Mouse (Mus musculus): ENCODE results near the gene Gli3. TPM values are rescaled to one million over a fixed set of nuclear protein-coding genes. Genes with fewer than 3 reads are reported as not detected.

Gene Gli3
- total and polyA plus RNA-seq, 2 experiments from 2014 or later: 1.9 to 8.1 TPM

DNA sequence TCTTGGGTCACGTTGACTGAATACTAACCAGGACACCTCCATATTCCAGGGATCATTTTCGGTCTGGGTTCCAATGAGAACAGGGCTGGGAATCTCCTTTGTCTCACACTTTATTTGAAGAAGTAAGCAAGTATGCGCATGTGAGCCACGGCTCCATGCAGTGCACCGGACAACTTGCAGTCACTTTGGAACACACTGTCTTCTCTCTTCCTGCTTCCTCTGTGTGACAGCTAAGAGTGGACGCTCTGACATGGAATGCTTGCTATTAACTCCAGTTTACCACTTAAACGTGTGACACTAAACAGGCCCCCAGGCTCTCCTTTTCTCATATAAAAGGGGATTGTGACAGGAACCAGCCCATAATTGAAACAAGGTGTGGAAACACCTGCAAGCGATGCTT lies 17.0 kb upstream of the Gli3 start:
- H3K4me2 ChIP-seq (ENCODE audit: low read depth, low read length): no peak overlapping the region
- WGBS: 54% methylated on average over 8 of the region's 8 CpGs
- DNase-seq (ENCODE audit: low spot score) (no peak), ATAC-seq (ENCODE audit: insufficient read depth, low read depth) (no peak)
- H3K4me1 ChIP-seq (ENCODE audit: control insufficient read depth, insufficient read depth): no peaks in the 10 kb centered on the region
- no peaks in the 10 kb centered on the region for H3K27me3 ChIP-seq (ENCODE audit: control insufficient read depth, insufficient read depth, low read length)
- TF ChIP-seq CTCF (IDR thresholded peaks at IDR 0.05; ENCODE audit: low read depth): no peak
- no peak for TF ChIP-seq EP300 (IDR thresholded peaks at IDR 0.05; ENCODE audit: low read depth)
- H3K36me3 ChIP-seq (replicated peaks; ENCODE audit: control insufficient read depth, insufficient read depth, low read length): no peaks in the 10 kb centered on the region
- H3K4me3 ChIP-seq (ENCODE audit: low read depth, low read length): no peak overlapping the region
- H3K9ac ChIP-seq (replicated peaks; ENCODE audit: low read depth, low read length): no peak overlapping the region
- no peaks in the 10 kb centered on the region for H3K9me3 ChIP-seq (replicated peaks; ENCODE audit: control insufficient read depth, low read length)
- H3K27ac ChIP-seq (ENCODE audit: low read depth): no peak overlapping the region

DNA sequence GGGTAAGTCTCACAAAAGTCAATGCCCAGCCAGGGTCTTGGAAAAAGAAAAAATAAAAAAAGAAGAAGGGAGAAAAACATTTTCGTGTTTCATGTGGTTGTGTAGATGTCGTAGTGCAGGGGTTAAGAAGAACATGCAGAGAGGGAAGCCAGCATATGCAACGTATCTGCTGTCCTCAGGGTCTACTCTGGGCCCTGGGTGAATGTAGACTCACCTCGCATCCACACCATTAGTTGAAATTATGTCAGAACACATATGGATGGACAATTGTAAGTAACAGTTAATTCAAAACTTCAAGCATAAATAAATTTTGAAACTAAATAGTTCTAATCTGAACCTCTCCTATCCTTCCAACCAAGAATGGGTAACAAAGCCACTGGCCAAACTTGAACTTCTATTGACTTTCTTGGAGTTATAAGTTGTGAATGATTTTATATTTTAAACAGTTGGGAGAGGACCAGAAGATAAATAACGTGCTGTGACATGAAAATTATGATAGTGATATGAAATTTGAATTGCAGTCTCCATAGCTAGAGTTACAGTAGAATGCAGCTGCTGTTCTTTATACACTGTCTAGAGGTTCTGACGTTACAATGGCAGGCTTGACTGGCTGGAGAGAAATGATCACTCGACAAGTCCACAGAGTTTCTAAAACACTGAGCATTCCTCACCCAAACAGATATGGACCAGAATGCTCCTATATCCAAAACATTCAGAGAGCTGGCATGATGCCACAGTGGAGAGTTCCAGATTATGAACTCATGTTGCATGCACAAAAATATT lies 16.1 kb upstream of the Gli3 start:
- no peaks in the 10 kb centered on the region for H3K4me1 ChIP-seq (ENCODE audit: control insufficient read depth, insufficient read depth)
- ATAC-seq (ENCODE audit: insufficient read depth, low read depth): no peak
- TF ChIP-seq CTCF (IDR thresholded peaks at IDR 0.05; ENCODE audit: low read depth): no peak
- no peak for TF ChIP-seq EP300 (IDR thresholded peaks at IDR 0.05; ENCODE audit: low read depth)

DNA sequence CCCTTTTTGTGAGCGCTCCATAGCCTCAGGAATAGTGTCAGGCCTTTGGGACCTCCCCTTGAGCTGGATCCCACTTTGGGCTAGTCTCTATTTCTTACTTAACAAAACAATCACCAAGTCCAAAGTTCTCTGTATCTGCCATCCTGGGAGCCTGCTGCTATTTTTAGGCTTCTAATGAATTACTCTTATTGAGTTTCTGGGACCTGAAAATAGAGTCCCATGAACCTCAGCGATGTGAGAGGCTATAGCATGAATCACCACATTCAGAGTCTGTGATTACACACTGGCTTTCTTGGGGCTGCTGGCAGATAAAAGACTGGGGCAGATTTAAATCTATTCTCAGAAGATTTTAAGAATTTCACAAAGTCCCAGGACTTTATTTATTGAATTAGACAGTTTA lies 12.1 kb upstream of the Gli3 start:
- Histone ChIP-seq H3K9me3 (replicated peaks; ENCODE audit: control insufficient read depth, low read length) (no peaks in the 10 kb centered on the region), H3K27ac (ENCODE audit: low read depth) (no peak overlapping the region), H3K27me3 (ENCODE audit: control insufficient read depth, insufficient read depth, low read length) (no peaks in the 10 kb centered on the region), H3K4me3 (ENCODE audit: low read depth, low read length) (no peak overlapping the region), H3K9ac (replicated peaks; ENCODE audit: low read depth, low read length) (no peak overlapping the region), H3K36me3 (replicated peaks; ENCODE audit: control insufficient read depth, insufficient read depth, low read length) (no peaks in the 10 kb centered on the region), H3K4me2 (ENCODE audit: low read depth, low read length) (no peak overlapping the region), H3K4me1 (ENCODE audit: control insufficient read depth, insufficient read depth) (no peaks in the 10 kb centered on the region)
- no peak for TF ChIP-seq CTCF (IDR thresholded peaks at IDR 0.05; ENCODE audit: low read depth)
- TF ChIP-seq EP300 (IDR thresholded peaks at IDR 0.05; ENCODE audit: low read depth): no peak
- DNase-seq (ENCODE audit: low spot score): no peak
- no peak for ATAC-seq (ENCODE audit: insufficient read depth, low read depth)
- WGBS: 31% methylated on average over 2 of the region's 2 CpGs

More for the DNA sequence above, 16.1 kb upstream of the Gli3 start:
- 62% methylated on average over 7 of the region's 7 CpGs for WGBS
- Histone ChIP-seq H3K27ac (ENCODE audit: low read depth) (no peak overlapping the region), H3K9ac (replicated peaks; ENCODE audit: low read depth, low read length) (no peak overlapping the region), H3K9me3 (replicated peaks; ENCODE audit: control insufficient read depth, low read length) (no peaks in the 10 kb centered on the region), H3K27me3 (ENCODE audit: control insufficient read depth, insufficient read depth, low read length) (no peaks in the 10 kb centered on the region), H3K4me2 (ENCODE audit: low read depth, low read length) (no peak overlapping the region), H3K36me3 (replicated peaks; ENCODE audit: control insufficient read depth, insufficient read depth, low read length) (no peaks in the 10 kb centered on the region), H3K4me3 (ENCODE audit: low read depth, low read length) (no peak overlapping the region)
- no peak for DNase-seq (ENCODE audit: low spot score)

DNA sequence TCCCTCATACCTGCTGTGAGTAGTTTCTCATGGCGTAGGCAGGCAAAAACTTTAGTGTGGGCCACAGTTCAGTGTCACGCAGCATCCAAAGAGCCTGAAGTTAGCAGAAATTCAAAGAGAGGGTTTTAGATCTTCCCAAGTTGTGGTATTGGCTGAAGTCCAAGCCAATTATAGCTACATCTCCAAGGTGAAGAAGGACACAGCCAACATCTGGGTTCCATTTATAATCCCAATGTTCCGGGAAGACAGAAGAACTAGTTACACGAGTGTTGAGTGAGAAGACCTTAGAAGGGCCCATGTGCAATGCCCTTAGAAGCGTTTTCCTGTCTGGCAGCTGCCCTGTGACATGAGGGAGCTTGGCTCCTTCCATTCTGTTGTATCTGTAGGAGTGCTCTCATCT lies 5.2 kb upstream of the Gli3 start:
- H3K4me1 ChIP-seq (ENCODE audit: control insufficient read depth, insufficient read depth): no peaks in the 10 kb centered on the region
- DNase-seq (ENCODE audit: low spot score): no peak
- H3K9ac ChIP-seq (replicated peaks; ENCODE audit: low read depth, low read length): no peak overlapping the region
- no peak overlapping the region for H3K4me3 ChIP-seq (ENCODE audit: low read depth, low read length)
- 57% methylated on average over 5 of the region's 5 CpGs for WGBS
- no peaks in the 10 kb centered on the region for H3K9me3 ChIP-seq (replicated peaks; ENCODE audit: control insufficient read depth, low read length)
- H3K27me3 ChIP-seq (ENCODE audit: control insufficient read depth, insufficient read depth, low read length): peaks cover 14% of the 10 kb centered on the region
- TF ChIP-seq CTCF (IDR thresholded peaks at IDR 0.05; ENCODE audit: low read depth) (no peak), EP300 (IDR thresholded peaks at IDR 0.05; ENCODE audit: low read depth) (no peak)
- no peak for ATAC-seq (ENCODE audit: insufficient read depth, low read depth)
- H3K27ac ChIP-seq (ENCODE audit: low read depth): no peak overlapping the region
- H3K4me2 ChIP-seq (ENCODE audit: low read depth, low read length): no peak overlapping the region
- H3K36me3 ChIP-seq (replicated peaks; ENCODE audit: control insufficient read depth, insufficient read depth, low read length): no peaks in the 10 kb centered on the region

DNA sequence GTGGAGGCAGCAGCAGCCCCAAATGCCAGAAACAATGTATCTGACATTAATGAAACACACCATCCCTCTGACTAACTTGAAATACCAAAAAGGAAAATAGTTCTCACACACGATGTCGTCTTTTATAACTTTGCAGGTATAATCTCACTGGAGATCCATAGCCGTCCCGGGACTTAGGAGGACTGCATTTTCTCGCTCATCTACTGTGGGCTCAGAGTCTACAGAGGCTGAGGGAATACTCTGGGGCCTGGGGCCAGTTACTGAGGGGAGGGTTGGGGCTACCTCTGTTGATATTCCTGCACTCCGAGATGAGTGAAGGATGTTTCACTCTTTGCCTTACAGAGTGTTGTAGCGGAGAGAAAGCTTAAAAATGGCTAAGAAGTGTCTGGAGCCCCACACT lies 1.1 kb upstream of the Gli3 start:
- Histone ChIP-seq H3K9ac (replicated peaks; ENCODE audit: low read depth, low read length) (no peak overlapping the region), H3K4me3 (ENCODE audit: low read depth, low read length) (no peak overlapping the region), H3K4me2 (ENCODE audit: low read depth, low read length) (peak overlapping the region; percentile 92), H3K27me3 (ENCODE audit: control insufficient read depth, insufficient read depth, low read length) (peaks cover 38% of the 10 kb centered on the region), H3K36me3 (replicated peaks; ENCODE audit: control insufficient read depth, insufficient read depth, low read length) (no peaks in the 10 kb centered on the region), H3K27ac (ENCODE audit: low read depth) (no peak overlapping the region), H3K4me1 (ENCODE audit: control insufficient read depth, insufficient read depth) (no peaks in the 10 kb centered on the region), H3K9me3 (replicated peaks; ENCODE audit: control insufficient read depth, low read length) (no peaks in the 10 kb centered on the region)
- 33% methylated on average over 7 of the region's 7 CpGs for WGBS
- TF ChIP-seq EP300 (IDR thresholded peaks at IDR 0.05; ENCODE audit: low read depth) (no peak), CTCF (IDR thresholded peaks at IDR 0.05; ENCODE audit: low read depth) (no peak)
- no peak for DNase-seq (ENCODE audit: low spot score)
- ATAC-seq (ENCODE audit: insufficient read depth, low read depth): no peak
